Mouse (Mus musculus) small intestine, adult 2 months (tissue): Measurements from ENCODE around the gene Herc1.

Experiments used
- CTCF ChIP-seq: fragments of 200-500 bp; IDR thresholded peaks from 2 replicates; pipeline ENCODE4 v1.5.1; 2012; ENCODE audit warnings: low read depth, mild to moderate bottlenecking, control low read depth, inconsistent platforms, low read length, moderate library complexity, mixed read lengths; ENCODE audit not compliant: insufficient replicate concordance, insufficient read length; ENCODE audit errors: extremely low read depth
- POLR2A ChIP-seq: fragments of 200-500 bp; IDR thresholded peaks from 2 replicates; pipeline ENCODE4 v1.6.1; 2012; ENCODE audit warnings: low read depth, mild to moderate bottlenecking, control low read depth, inconsistent platforms, low read length, moderate library complexity

GRCm38 (mm10) chr9:66448253-66448652, 98.0 kb downstream of the Herc1 start:
- TF ChIP-seq CTCF (no peak), POLR2A (no peak)
